Mouse (Mus musculus) kidney, embryonic 14.5 days (tissue): ENCODE measurements at regions not wholly inside any gene's neighbourhood (a gene's known extent, or its start where the extent isn't known, plus 50 kb on each side); places are given as distances from the start of the nearest gene placed in this dataset.

Source experiments
- ATAC-seq: fragments of 200-750 bp; cut with Nextera tagmentation; 2 replicates; pipeline ENCODE4 v1.8.0; 2017; ENCODE audit warnings: moderate number of reproducible peaks, mild to moderate bottlenecking, moderate TSS enrichment, moderate library complexity; ENCODE audit not compliant: low FRiP score, low TSS enrichment
- H3K27ac ChIP-seq: fragments of 300-500 bp; sonication (generic); 2 replicates; pipeline ENCODE4 v1.5.1; 2014; ENCODE audit warnings: low read depth, mild to moderate bottlenecking, low read length, moderate library complexity, mixed read lengths
- H3K27me3 ChIP-seq: fragments of 300-500 bp; sonication (generic); 2 replicates; pipeline ENCODE4 v1.6.1; 2014; ENCODE audit warnings: mild to moderate bottlenecking, low read length; ENCODE audit not compliant: control insufficient read depth, insufficient read depth
- H3K36me3 ChIP-seq: fragments of 300-500 bp; sonication (generic); 2 replicates; pipeline ENCODE4 v1.6.1; 2014; ENCODE audit warnings: low read length, mixed read lengths; ENCODE audit not compliant: control insufficient read depth, insufficient read depth
- H3K4me1 ChIP-seq: fragments of 300-500 bp; sonication (generic); 2 replicates; pipeline ENCODE4 v1.6.1; 2014; ENCODE audit warnings: low read length, mixed read lengths; ENCODE audit not compliant: control insufficient read depth, insufficient read depth
- H3K4me2 ChIP-seq: fragments of 300-500 bp; sonication (generic); replicated peaks from 2 replicates; pipeline ENCODE4 v1.6.1; 2014; ENCODE audit warnings: low read depth, mild to moderate bottlenecking, low read length
- H3K4me3 ChIP-seq: fragments of 300-500 bp; sonication (generic); 2 replicates; pipeline ENCODE4 v1.5.1; 2014; ENCODE audit warnings: mild to moderate bottlenecking, low read length
- H3K9ac ChIP-seq: fragments of 300-500 bp; sonication (generic); 2 replicates; pipeline ENCODE4 v1.6.1; 2014; ENCODE audit warnings: low read depth, mild to moderate bottlenecking, low read length, moderate library complexity
- H3K9me3 ChIP-seq: fragments of 300-500 bp; sonication (generic); 2 replicates; pipeline ENCODE4 v1.6.1; 2016; ENCODE audit warnings: low read length; ENCODE audit not compliant: control insufficient read depth
- WGBS: fragments of 180-500 bp; shearing (Covaris S2); extraction: QIAGEN DNeasy Blood & Tissue Kit; methylation state at CpG from one replicate; pipeline ENCODE4 v1.1.7; 2014; 5-methylcytosine and 5-hydroxymethylcytosine counted together

- Histone ChIP-seq H3K9me3 (no peaks in the 10 kb centered on the region), H3K4me2 (no peak overlapping the region), H3K4me1 (peaks cover 7% of the 10 kb centered on the region; the same call in 1 of the 2 replicates), H3K4me3 (no peak overlapping the region), H3K9ac (no peak overlapping the region), H3K27ac (no peak overlapping the region), H3K36me3 (no peaks in the 10 kb centered on the region), H3K27me3 (no peaks in the 10 kb centered on the region)
- WGBS: 65% methylated on average over 2 of the region's 2 CpGs
- no peak for ATAC-seq
Measured at GRCm38 (mm10) chr15:67036341-67036740, 535.6 kb upstream of the Lrrc6 start.

- Histone ChIP-seq H3K4me3 (no peak overlapping the region), H3K36me3 (no peaks in the 10 kb centered on the region), H3K9me3 (no peaks in the 10 kb centered on the region), H3K4me2 (no peak overlapping the region), H3K27me3 (no peaks in the 10 kb centered on the region), H3K9ac (no peak overlapping the region), H3K27ac (no peak overlapping the region), H3K4me1 (peaks cover 2% of the 10 kb centered on the region; the same call in 1 of the 2 replicates)
- WGBS: 91% methylated on average over 2 of the region's 2 CpGs
- ATAC-seq: no peak
Measured at GRCm38 (mm10) chr15:67033936-67034335, 533.2 kb upstream of the Lrrc6 start.

GRCm38 (mm10) chr15:67031866-67032526 is 531.3 kb upstream of the Lrrc6 start:
- H3K27me3 ChIP-seq: no peaks in the 10 kb centered on the region
- no peak for ATAC-seq
- H3K4me1 ChIP-seq: no peaks in the 10 kb centered on the region
- 85% methylated on average over 11 of the region's 11 CpGs for WGBS
- no peaks in the 10 kb centered on the region for H3K9me3 ChIP-seq
- H3K36me3 ChIP-seq: no peaks in the 10 kb centered on the region
- H3K4me2 ChIP-seq: no peak overlapping the region
- H3K27ac ChIP-seq: no peak overlapping the region
- no peak overlapping the region for H3K9ac ChIP-seq
- no peak overlapping the region for H3K4me3 ChIP-seq

- Histone ChIP-seq H3K9me3 (no peaks in the 10 kb centered on the region), H3K9ac (no peak overlapping the region), H3K4me2 (no peak overlapping the region), H3K27me3 (no peaks in the 10 kb centered on the region), H3K4me1 (no peaks in the 10 kb centered on the region), H3K36me3 (no peaks in the 10 kb centered on the region), H3K27ac (no peak overlapping the region), H3K4me3 (no peak overlapping the region)
- 94% methylated on average over 1 of the region's 1 CpGs for WGBS
- no peak for ATAC-seq
Measured at GRCm38 (mm10) chr15:67030975-67031374, 530.3 kb upstream of the Lrrc6 start.

GRCm38 (mm10) chr15:67028161-67028560 is 527.5 kb upstream of the Lrrc6 start:
- Histone ChIP-seq H3K27me3 (no peaks in the 10 kb centered on the region), H3K9ac (no peak overlapping the region), H3K4me1 (no peaks in the 10 kb centered on the region), H3K4me2 (no peak overlapping the region), H3K4me3 (no peak overlapping the region), H3K9me3 (no peaks in the 10 kb centered on the region), H3K36me3 (no peaks in the 10 kb centered on the region), H3K27ac (no peak overlapping the region)
- WGBS: 77% methylated on average over 1 of the region's 1 CpGs
- ATAC-seq: no peak

GRCm38 (mm10) chr15:67027751-67028150 is 527.0 kb upstream of the Lrrc6 start:
- Histone ChIP-seq H3K27ac (no peak overlapping the region), H3K4me3 (no peak overlapping the region), H3K4me1 (no peaks in the 10 kb centered on the region), H3K4me2 (no peak overlapping the region), H3K27me3 (no peaks in the 10 kb centered on the region), H3K9ac (no peak overlapping the region), H3K36me3 (no peaks in the 10 kb centered on the region), H3K9me3 (no peaks in the 10 kb centered on the region)
- 86% methylated on average over 2 of the region's 2 CpGs for WGBS
- no peak for ATAC-seq

- no peak overlapping the region for H3K4me2 ChIP-seq
- H3K27ac ChIP-seq: no peak overlapping the region
- no peaks in the 10 kb centered on the region for H3K4me1 ChIP-seq
- no peak overlapping the region for H3K9ac ChIP-seq
- H3K36me3 ChIP-seq: no peaks in the 10 kb centered on the region
- H3K9me3 ChIP-seq: no peaks in the 10 kb centered on the region
- no peak overlapping the region for H3K4me3 ChIP-seq
- WGBS: 88% methylated on average over 4 of the region's 4 CpGs
- no peak for ATAC-seq
- H3K27me3 ChIP-seq: no peaks in the 10 kb centered on the region
Measured at GRCm38 (mm10) chr15:67025746-67026145, 525.0 kb upstream of the Lrrc6 start.

- no peaks in the 10 kb centered on the region for H3K27me3 ChIP-seq
- no peaks in the 10 kb centered on the region for H3K36me3 ChIP-seq
- H3K4me2 ChIP-seq: no peak overlapping the region
- peaks cover 3% of the 10 kb centered on the region for H3K4me1 ChIP-seq
- no peak overlapping the region for H3K9ac ChIP-seq
- no peaks in the 10 kb centered on the region for H3K9me3 ChIP-seq
- H3K27ac ChIP-seq: no peak overlapping the region
- ATAC-seq: no peak
- H3K4me3 ChIP-seq: no peak overlapping the region
- WGBS: 71% methylated on average over 2 of the region's 2 CpGs
Measured at GRCm38 (mm10) chr15:67024386-67024785, 523.7 kb upstream of the Lrrc6 start.

GRCm38 (mm10) chr15:67023081-67023480 is 522.4 kb upstream of the Lrrc6 start:
- H3K4me3 ChIP-seq: no peak overlapping the region
- no peak for ATAC-seq
- no peak overlapping the region for H3K27ac ChIP-seq
- no peak overlapping the region for H3K4me2 ChIP-seq
- H3K27me3 ChIP-seq: no peaks in the 10 kb centered on the region
- WGBS: 88% methylated on average over 1 of the region's 1 CpGs
- H3K9ac ChIP-seq: no peak overlapping the region
- no peaks in the 10 kb centered on the region; the same call in 1 of the 2 replicates for H3K9me3 ChIP-seq
- peaks cover 11% of the 10 kb centered on the region for H3K4me1 ChIP-seq
- H3K36me3 ChIP-seq: no peaks in the 10 kb centered on the region
